Mouse (Mus musculus) thymus, adult 2 months (tissue): ENCODE data around the gene Fam84a.

Experiments used
- CTCF ChIP-seq: fragments of 200-500 bp; IDR thresholded peaks from 2 replicates; pipeline ENCODE4 v1.5.1; 2012; ENCODE audit warnings: mild to moderate bottlenecking, control low read depth, low read length, moderate library complexity, borderline replicate concordance; ENCODE audit not compliant: control insufficient read depth, poor library complexity, insufficient read depth; ENCODE audit errors: extremely low read depth
- POLR2A ChIP-seq: fragments of 200-500 bp; IDR thresholded peaks from 2 replicates; pipeline ENCODE4 v1.6.1; 2012; ENCODE audit warnings: mild to moderate bottlenecking, low read length, control low read depth, moderate library complexity; ENCODE audit not compliant: control insufficient read depth, poor library complexity, insufficient read depth; ENCODE audit errors: extremely low read depth

DNA sequence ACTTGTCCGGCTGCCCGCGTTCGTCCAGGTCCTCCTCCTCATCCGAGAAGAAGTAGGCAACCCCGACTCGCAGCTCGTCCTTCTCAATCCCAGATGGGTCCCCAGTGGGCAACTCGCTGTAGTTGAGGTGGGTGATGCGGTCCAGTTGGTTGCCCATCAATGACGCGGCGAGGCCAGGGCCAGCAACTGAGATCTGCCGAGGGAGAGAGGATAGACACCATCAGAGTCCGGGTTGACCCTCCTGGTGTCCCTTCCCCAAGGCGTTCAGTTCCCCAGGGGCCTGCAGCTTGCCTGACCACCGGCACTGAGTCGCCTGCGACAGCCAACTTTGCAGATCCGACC, 1.3 kb downstream of the Fam84a start:
- TF ChIP-seq POLR2A (no peak), CTCF (no peak)
